In genomic region chr12:14150568-14150909, GRCm38 (mm10) we compare ENCODE assay signal across 8 mouse cellular contexts. TPM values are rescaled to one million over a fixed set of nuclear protein-coding genes. Genes with fewer than 3 reads are reported as not detected.
DNase-seq lines count a peak whose midpoint lies in the region; ATAC-seq lines count a peak whose summit lies in the region.

No protein-coding gene starts in this region.

- H3K27ac ChIP-seq in heart, embryonic 14.5 days (replicated peaks in 1 of 2; ENCODE audit: control insufficient read depth in 1 of 2, insufficient read depth in 1 of 2, low read depth in 2 of 2, low read length in 2 of 2): no peak overlapping the region
- no peak overlapping the region for H3K27ac ChIP-seq in neural tube, embryonic 12.5 days

- DNase-seq in layer of hippocampus, adult 11-12 months (ENCODE audit: low spot score): peak; percentile 35
- DNase-seq in layer of hippocampus, adult 9-10 months (ENCODE audit: low spot score): no peak
- peak; percentile 31 for DNase-seq in embryo, embryonic 10.5 days (ENCODE audit: low spot score)
- peak; percentile 43 to 51 for DNase-seq in left cerebral cortex, postnatal 36 days (ENCODE audit: low spot score in 2 of 2)
- DNase-seq in gastrocnemius, postnatal 25 days: no peak
- no peak for DNase-seq in gastrocnemius, postnatal 14 days

- intact Hi-C loops in left cerebral cortex, postnatal 36 days (cut with DNase I): loop anchor here (5.0 kb wide), 5 partner anchors 167 to 1357 kb away; no protein-coding TSS in a partner anchor
- intact Hi-C loops in gastrocnemius, postnatal 14 days (cut with DNase I; ENCODE audit: low total_unique reads): no loop called here

- H3K9ac ChIP-seq in heart, embryonic 14.5 days (ENCODE audit: low read length): peak overlapping the region; percentile 73
- peak overlapping the region; percentile 64 for H3K9ac ChIP-seq in neural tube, embryonic 12.5 days

- no peaks in the 10 kb centered on the region for H3K9me3 ChIP-seq in heart, embryonic 14.5 days (ENCODE audit: control insufficient read depth, low read length)
- no peaks in the 10 kb centered on the region for H3K9me3 ChIP-seq in neural tube, embryonic 12.5 days

- H3K4me3 ChIP-seq in heart, embryonic 14.5 days (ENCODE audit: control insufficient read depth in 1 of 2, insufficient read depth in 1 of 2, low read depth in 1 of 2, low read length in 2 of 2): peak overlapping the region; percentile 64 to 66
- H3K4me3 ChIP-seq in neural tube, embryonic 12.5 days: peak overlapping the region; percentile 61

- peak overlapping the region; percentile 95 for H3K4me2 ChIP-seq in heart, embryonic 14.5 days (ENCODE audit: low read length)
- peak overlapping the region; percentile 90 for H3K4me2 ChIP-seq in neural tube, embryonic 12.5 days (replicated peaks)

- WGBS in heart, embryonic 14.5 days: 3% methylated on average over 20 of the region's 20 CpGs
- 1% methylated on average over 20 of the region's 20 CpGs for WGBS in neural tube, embryonic 12.5 days

- H3K4me1 ChIP-seq in heart, embryonic 14.5 days (ENCODE audit: control insufficient read depth in 2 of 2, insufficient read depth in 2 of 2, low read length in 2 of 2): peaks cover 3 to 13% of the 10 kb centered on the region in 2 experiments; a peak in 2 of 4 replicates
- peaks cover 12% of the 10 kb centered on the region; the same call in 1 of the 2 replicates for H3K4me1 ChIP-seq in neural tube, embryonic 12.5 days

- H3K27me3 ChIP-seq in heart, embryonic 14.5 days (ENCODE audit: control insufficient read depth, insufficient read depth, low read length): peaks cover 23% of the 10 kb centered on the region
- peaks cover 25% of the 10 kb centered on the region for H3K27me3 ChIP-seq in neural tube, embryonic 12.5 days (replicated peaks)

- no peak for ATAC-seq in heart, embryonic 14.5 days (ENCODE audit: insufficient number of reproducible peaks, insufficient read depth, low FRiP score, low read depth)
- ATAC-seq in neural tube, embryonic 12.5 days (ENCODE audit: low FRiP score, low read depth): no peak

- no peaks in the 10 kb centered on the region for H3K36me3 ChIP-seq in heart, embryonic 14.5 days (ENCODE audit: control insufficient read depth, insufficient read depth, low read length)
- no peaks in the 10 kb centered on the region for H3K36me3 ChIP-seq in neural tube, embryonic 12.5 days

RNA-seq across cellular contexts. Expression of gene Fam84a, which starts 1.3 kb away (rescaled TPM):
- 2.1 and 2.8 TPM in 2 replicates for polyA plus RNA-seq in heart, embryonic 14.5 days (2014; fragmentation: Nextera tagmentation; extraction: Ambion mirVana)
- total RNA-seq in left cerebral cortex, postnatal 36 days (2021): 10 to 100 TPM; 69.3 to 90.4 TPM
- 38.5 and 39.0 TPM in 2 replicates for polyA plus RNA-seq in neural tube, embryonic 12.5 days (2016; fragmentation: Nextera tagmentation; extraction: Ambion mirVana)
- total RNA-seq in gastrocnemius, postnatal 25 days (2021): under 1 TPM; 0.05 to 0.38 TPM
- total RNA-seq in gastrocnemius, postnatal 14 days (2021): under 1 TPM; 0.10 to 0.27 TPM

Comparison
In these comparisons a context has a peak if more than half of its experiments do, and no peak if none do; other contexts are left out.
1. DNase-seq: peak in layer of hippocampus, adult 11-12 months (single experiment), embryo, embryonic 10.5 days (single experiment) and left cerebral cortex, postnatal 36 days (2 of 2); none in layer of hippocampus, adult 9-10 months (single experiment), gastrocnemius, postnatal 25 days (single experiment) and gastrocnemius, postnatal 14 days (single experiment).
2. RNA of gene Fam84a, which starts 1.3 kb away (total RNA-seq): 69.3 to 90.4 TPM in left cerebral cortex, postnatal 36 days; 0.05 to 0.38 TPM in gastrocnemius, postnatal 25 days and 0.10 to 0.27 TPM in gastrocnemius, postnatal 14 days; every median in the first group is over 10 times any median in the second.